Mouse (Mus musculus) left cerebral cortex, postnatal 14 days (tissue): ENCODE data around the gene Plpp6. TPM values are rescaled to one million over a fixed set of nuclear protein-coding genes. Genes with fewer than 3 reads are reported as not detected.
"Not testable (repeated sequence)": the region's sequence is repeated elsewhere in the genome, so short reads cannot be mapped to it uniquely, and the experiment has no call there.

Experiments used
- DNase-seq, 2 experiments: peaks; one replicate each; pipeline ENCODE4 v3.0.0; 2021 to 2022; ENCODE audit warnings: low spot score in 2 of 2, mixed read lengths in 1 of 2
- intact Hi-C: fragments of 180-260 bp; cut with DNase I; formaldehyde crosslinking; loops from one replicate; pipeline ENCODE4 v1.15.1; 2025
- total RNA-seq, 2 experiments: library from RNA; stranded (reverse); gene quantifications; 2 replicates each; pipeline ENCODE4 v1.2.3; 2021

The Plpp6 gene
- total RNA-seq, 2 experiments from 2014 or later = 43.9 to 44.5 TPM

DNA sequence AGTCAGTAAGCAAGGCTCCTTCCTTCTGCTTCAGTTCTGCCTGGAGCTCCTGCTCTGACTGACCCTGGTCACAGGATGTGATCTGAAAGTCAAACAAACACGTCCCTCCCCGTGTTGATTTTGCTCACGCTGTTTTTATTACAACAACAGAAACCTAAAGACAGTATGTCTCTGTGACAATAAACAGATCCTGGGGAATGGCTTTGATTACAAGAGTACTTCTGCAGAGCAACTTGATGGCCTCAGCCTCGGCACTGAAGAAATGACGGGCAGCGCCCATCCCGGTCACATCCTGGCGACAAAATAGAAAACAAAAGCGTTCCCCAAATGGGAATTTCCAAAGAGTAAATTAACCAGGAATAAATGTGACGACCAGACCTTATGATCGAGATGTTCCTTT is 6.5 kb downstream of the Plpp6 start:
- no peak for DNase-seq
- intact Hi-C loops = no loop called here

DNA sequence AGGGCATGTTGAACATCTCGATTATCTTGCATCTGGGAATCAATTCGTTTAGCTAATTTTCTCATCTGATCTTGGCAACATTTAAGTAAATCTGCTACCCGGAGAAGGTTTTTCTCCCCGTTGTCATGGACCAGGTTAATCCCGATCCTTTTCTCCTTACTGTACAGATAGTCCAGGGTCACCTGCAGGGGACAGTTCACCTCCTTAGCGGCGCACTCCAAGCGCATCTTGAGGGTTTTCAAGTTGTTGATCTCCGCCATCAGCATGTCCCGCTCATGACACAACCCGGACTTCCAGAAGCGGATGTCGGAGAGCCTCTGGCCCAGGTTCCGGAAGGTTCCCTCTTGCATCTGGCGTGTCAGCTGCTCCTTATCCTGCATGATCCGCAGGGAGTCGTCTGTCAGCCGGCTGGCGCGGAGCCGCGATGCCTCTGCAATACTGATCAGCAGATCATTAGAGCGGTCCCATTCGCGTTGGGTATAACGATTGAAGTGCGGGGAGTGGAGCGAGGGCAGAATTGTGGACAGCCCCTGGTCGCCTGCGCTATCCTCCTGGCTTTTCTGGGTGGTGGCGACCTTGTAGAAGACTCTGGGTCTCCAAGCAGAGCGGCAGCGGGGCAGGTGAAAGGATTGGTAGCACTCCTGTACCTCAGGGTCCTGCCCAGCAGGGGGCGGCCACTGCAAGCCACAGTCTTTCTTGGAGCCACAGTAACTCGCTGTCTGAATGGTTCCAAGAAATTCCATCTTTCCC is 11.3 kb downstream of the Plpp6 start:
- intact Hi-C loops = no loop called here

DNA sequence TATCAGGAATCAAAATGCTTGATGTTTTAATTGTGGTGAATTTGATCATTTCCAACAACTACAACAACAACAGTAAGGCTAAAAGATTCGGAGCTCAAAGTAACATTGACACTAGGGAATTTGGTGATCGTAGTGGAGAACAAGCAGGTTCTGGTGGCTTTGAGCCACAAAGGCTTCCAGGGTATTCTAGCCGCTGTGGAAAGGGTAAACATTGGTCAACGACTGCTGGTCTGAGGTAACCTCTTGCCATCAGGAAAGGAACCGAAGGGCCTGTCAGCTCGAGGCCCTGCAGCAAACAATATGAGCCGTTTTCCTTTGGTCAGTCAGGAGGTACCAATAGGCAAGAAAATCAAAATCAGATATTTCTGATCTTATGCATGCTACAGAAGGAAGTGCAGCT is 18.9 kb downstream of the Plpp6 start:
- intact Hi-C loops = no loop called here
- no peak for DNase-seq

More for the DNA sequence above, 11.3 kb downstream of the Plpp6 start:
- DNase-seq = peak; percentile 62 to 83

DNA sequence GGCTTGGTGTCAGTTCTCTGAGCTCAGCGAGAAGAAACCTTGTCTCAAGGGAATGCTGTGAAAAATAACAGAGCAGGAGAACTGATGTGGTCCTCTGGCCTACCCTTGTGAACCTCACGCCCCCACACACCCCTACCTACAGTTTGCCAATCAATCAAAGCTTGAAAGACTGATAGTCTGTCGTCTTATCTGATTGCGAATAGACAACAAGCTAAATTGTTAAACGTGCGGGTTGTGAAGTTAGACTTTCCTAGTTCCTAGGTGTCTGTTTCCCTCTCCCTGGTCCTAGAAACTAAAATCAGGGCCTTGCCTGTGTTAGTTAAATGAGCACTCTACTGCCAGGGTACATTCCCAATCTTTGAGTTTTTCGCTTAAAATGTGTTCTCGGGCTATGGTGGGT is 25.8 kb downstream of the Plpp6 start:
- intact Hi-C loops = no loop called here
- DNase-seq = no peak

DNA sequence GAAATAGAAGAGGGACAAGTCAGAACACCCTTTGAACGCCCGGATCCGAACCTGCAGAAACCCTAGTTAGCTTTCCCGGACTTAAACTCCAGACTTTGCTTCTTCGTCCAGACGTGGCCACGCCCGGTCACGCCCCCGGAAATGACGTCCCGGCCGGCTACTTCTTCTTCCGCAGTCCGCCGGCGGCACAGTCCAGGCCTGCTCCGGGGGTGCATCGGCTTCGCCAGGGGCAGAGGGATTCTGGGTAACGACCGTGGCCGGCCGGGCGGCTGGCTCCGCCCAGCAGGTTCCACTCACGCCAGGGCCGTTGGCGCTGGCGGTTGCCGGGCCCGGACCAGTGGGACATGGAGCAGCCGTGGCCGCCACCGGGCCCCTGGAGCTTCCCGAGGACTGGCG is 26.4 kb downstream of the Plpp6 start, which contains the start of gene Cdc37l1:
Gene Cdc37l1, plus strand, starts transcription at position 159 of the 396 bp plus-strand sequence.
- peak; percentile 96 for DNase-seq
- intact Hi-C loops = loop anchor here (5.0 to 10.0 kb wide), 2 partner anchors 57 to 365 kb away; partner anchors contain the start of gene Ak3

DNA sequence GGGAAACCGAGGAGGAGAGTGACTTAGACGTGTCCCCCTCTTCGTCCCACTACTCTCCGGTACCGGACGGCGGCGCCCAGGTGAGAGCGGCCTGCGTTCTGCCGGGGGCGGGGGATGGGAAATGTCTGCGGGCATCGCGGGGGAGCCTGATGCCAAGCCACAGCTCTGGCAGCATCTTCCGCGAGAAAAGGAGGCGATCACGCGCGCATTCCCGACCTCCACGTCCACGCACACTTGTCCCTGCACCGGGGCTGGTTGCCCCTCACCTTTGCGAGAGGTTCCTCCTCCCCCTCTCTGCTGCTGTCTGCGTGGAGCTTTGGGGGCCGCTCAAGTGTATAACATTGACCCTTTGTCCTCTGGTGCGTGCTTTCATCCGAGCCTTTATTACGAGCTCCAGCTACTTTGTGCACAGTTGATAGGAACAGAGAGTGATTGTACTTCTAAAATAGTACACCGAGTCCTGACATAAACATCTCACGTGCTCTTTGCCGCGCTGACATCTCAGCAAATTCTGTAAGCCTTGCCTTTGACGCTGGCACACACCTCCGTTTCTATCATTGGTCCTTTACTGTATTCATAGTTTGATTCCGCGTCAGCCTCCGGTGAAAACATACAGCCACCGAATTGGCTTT is 27.0 kb downstream of the Plpp6 start:
- intact Hi-C loops = loop anchor here (5.0 to 10.0 kb wide), 2 partner anchors 57 to 364 kb away; partner anchors contain the start of gene Ak3
- DNase-seq = peak; percentile 36 to 75

DNA sequence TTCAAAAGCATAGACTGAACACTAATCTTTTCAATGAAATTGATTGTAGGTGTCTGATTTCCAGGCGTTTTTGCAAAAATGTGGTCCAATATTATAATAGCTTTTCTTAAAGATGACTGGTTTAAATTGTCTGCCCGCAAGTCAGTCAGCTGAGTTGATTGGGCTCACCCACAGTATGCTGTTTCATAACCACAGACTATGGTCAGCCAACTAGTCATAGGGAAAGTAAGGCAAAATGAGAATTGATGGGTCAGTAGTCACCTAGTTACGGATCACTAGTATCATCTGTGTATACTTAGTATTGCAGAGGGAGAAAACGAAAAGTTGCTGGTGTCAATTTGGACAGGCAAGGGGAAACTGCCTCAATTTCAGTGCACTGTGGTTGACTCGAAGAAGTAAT is 27.6 kb downstream of the Plpp6 start:
- intact Hi-C loops = loop anchor here (5.0 to 10.0 kb wide), 2 partner anchors 56 to 363 kb away; partner anchors contain the start of gene Ak3
- no peak for DNase-seq

DNA sequence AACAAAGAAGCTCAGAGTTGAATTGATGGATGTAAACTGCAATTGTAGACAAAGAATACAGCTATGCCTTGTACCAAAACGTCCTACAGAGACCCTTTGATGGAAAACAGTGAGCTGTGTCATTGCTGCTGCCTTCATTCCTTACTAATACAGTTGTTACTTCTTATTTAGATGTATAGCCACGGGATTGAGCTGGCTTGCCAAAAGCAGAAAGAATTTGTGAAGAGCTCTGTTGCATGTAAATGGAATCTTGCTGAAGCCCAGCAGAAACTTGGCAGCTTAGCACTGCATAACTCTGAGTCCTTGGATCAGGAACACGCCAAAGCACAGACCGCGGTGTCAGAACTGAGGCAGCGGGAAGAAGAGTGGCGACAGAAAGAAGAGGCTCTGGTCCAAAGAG is 31.1 kb downstream of the Plpp6 start:
- intact Hi-C loops = loop anchor here (5.0 to 10.0 kb wide), 2 partner anchors 52 to 360 kb away; partner anchors contain the start of gene Ak3
- DNase-seq = peak; percentile 47 to 65

DNA sequence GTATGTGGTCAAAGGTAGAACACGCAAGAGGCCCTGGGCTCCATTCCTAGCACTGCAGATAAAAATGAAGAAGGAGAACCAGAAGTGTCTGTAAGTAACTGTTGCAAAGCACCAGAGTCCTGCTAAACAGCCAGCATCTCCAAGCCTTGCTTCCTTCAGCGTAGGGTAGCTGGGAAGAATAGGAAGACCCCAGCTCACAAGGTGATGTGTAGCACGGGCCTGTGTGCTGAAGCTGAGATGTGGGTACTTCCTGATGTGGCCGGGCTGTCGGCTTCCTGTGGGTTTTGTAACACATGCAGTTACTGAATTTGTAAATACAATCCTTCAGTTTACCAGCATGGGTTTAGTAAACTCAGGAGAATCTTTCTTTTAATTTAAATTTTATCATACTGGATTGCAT is 31.6 kb downstream of the Plpp6 start:
- no peak for DNase-seq
- intact Hi-C loops = loop anchor here (10.0 kb wide), 1 partner anchor 359 kb away; no protein-coding TSS in a partner anchor

DNA sequence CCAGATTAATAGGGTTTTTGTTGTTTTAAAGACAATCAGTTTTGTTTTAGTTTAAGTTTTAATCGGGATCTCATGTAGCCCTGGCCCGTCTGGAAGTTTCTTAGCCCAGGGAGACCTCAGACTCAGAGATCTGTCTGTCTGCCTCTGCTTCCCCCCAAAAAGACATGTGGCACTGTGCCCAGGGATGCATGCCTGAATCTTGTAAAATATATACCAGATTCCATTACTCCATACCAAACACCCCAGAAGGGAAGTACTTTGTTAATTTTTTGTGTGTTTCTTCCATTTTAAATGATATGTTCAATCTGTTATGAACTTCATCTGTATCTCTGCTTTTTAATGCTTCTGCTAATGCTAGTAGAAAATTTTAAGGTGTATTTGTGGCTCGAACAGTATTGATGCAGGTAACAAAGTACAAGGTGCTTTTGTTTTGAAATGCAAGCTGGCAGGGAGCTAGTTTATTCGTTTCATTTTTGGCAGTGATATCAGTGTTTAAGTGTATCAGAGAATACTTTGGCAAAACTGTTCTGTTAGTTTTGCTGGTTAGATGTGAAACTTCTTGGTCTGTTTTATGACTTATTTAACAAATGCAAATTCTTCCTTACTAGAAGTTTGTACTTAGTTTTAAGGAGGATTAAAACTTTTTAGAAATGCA is 34.4 kb downstream of the Plpp6 start:
- intact Hi-C loops = loop anchor here (10.0 kb wide), 1 partner anchor 357 kb away; no protein-coding TSS in a partner anchor

DNA sequence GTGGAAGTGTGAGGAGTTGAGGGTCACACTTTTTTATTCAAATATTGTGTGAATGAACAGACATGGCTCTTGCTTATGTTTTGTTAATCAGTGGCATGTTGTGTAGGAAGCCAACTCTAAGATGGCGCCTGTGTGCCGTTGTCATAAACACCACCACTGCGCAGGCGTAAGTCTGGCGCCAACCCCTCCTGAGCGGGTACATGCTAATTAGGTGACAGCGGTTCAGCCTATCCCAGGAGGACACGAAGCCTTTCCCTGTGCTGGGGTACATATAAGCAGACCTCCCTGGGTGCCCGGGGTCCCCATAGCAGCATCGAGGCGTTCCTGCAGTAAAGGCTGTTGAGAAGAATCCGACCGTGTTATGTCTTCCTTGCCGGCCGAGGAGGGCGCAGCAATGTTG is 36.6 kb downstream of the Plpp6 start:
- DNase-seq, intact Hi-C loops: not testable (repeated sequence)

More for the DNA sequence above, 34.4 kb downstream of the Plpp6 start:
- DNase-seq = no peak

DNA sequence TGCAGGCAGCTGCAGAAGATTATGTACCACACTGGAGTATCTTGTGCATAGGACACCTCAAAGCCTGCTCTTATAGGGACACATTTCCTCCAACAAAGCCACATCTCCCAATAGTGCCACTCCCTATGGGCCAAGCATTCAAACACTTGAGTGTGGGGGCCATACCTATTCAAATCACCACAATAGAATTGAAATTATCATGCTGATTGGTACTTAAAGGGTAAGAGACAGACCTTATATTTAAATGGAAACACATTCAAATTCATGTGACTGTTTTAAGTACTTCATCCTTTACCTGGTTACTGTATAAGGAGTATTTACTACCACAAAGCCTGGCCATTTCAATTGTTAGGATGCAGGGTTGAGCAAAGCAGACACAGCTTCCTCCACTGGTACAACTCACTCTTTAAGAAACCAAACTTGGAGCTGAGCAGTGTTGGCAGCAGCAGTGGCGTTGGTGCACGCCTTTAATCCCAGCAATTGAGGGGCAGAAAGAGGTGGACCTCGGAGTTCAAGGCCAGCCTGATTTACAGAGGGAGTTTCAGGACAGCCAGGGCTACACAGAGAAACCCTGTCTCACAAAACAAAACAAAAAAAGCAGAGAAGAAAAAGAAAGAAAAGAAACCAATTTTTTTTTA is 44.4 kb downstream of the Plpp6 start:
- no peak for DNase-seq
- intact Hi-C loops = no loop called here

DNA sequence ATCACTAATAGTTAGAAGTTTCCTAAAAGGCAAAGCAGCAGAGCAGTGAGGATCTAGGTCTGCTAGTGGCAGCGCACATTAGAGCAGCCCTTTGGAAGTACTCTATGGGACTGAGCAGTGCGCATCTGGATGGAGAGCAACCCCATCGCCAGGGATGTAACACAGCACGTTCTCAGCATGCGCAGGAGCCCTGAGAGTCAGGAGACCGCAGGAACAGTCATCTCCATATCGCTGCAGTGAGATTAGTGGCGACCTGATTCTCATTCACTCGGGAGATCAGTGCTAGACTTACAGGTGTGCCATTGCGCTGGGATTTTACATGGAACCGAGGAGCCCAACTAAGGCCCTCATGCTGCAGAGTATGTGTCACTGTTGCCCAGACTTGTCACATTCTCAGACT is 45.3 kb downstream of the Plpp6 start:
- intact Hi-C loops = no loop called here
- no peak for DNase-seq

DNA sequence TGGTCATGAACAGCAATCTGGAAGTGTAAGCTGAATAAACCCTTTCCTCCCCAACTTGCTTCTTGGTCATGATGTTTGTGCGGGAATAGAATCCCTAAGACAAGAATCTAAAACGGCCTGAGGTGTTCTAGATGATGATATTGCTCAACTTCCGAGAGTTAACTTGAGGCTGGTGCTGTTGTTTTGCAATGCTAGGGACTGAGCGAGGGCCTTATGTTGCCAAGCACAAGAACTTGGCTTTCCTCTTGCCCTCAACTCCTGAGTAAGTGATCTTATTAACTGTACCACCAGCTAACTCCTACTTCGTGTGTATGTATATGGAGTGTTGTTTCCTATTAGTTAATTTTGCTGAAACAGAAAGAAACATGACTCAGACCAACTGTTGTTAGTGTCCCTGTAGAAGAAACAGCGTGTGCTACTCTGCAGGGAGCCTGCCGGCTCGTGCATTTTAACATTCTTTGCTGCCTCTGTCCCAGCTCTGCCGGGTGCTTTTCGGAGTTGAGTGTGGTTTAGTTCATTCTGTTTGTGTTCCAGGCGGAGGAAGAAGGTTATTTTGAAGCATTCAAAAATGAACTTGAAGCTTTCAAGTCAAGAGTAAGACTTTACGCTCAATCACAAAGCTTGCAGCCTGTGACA is 47.7 kb downstream of the Plpp6 start:
- no peak for DNase-seq
- intact Hi-C loops = no loop called here

DNA sequence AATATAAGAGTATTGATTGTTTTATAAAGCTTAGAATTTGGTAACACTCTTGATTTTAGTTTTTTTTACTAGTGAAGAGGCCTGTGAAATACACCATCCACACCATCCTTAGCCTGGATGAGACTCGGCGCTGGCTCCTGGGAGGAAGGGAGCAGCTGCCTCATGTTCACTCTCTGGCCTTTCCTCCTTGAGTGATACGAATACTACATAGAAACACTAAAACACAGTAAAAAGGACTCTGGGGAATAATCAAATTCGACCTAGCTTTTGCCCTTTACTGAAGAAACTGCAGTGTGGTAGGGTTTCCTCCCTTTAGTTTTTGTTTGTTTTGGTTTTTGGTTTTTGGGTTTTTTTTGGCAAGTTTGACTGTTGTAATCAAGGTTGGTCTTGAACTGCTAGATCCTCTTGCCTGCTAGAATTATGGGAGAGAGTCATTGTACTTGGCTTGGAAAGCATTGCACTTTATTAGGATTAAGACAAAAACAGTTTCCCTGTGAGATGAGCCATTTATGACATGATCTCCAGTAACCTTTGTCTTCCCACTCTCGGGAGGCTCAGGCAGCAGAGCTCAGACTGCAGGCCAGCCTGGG is 50.8 kb downstream of the Plpp6 start:
- no peak for DNase-seq
- intact Hi-C loops = no loop called here

DNA sequence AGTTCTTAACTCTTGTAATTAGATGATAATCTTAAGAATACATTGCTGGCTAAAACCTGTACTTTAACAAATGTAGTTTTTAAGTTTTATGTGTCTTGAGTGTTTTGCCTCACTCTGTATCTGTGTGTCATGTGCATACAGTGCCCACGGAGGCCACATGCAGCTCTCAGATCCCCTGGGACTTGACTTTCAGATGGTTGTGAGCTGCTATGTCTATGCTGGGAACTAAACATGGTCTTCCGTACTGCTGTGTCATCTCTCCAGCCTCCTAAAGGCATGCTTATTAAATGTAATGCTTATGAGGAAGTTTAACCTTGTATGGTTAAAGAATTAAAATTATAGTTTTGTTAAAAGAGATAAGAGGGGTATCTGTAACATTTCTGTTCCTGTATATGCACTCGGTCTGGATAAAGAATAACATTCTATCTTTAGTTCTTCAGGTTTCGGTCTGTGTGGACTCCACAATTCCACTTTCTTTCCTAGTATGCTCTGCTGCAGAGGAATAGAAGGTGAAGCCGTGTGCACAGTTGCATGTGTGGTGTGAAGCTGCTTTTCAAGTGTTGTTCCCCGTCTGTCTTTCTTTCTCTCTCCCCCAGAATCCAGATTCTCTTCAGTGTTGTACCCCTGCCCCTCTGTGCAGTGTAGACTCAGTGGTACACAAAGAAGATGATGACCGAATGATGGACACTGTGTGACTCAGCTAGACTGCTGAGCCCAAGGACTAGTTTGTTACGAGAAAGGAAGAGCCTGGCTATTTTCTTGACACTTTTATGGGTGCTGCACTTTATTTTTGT is 51.9 kb downstream of the Plpp6 start:
- intact Hi-C loops = no loop called here
- DNase-seq = no peak

DNA sequence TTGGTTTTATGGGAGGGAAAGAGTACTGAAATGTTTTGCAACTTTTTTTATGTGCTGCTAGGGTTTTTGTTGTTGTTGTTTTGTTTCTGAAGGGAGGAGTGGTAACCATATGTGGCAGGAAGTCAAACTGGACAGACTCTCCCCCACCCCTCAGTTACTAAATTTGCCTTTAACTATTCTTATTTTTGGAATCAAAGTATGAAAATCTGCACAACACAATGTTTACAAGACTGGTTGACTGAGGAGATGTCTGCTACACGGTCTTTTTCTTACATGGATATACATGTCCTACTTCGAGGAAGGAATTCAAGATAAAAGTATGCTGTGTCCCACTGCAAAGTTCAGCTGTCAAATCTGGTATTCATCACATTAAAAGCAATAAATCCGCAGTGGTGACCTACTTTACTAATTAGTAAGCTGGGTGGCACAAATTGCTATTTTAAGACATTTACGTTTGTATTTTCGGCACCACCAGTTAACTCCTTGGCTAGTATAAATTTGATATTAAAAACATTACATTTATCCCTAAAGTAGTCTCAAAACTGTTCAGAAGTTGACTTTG is 52.5 kb downstream of the Plpp6 start:
- no peak for DNase-seq
- intact Hi-C loops = no loop called here
